8 mouse cellular contexts compared by ENCODE assay signal in the genomic region with DNA sequence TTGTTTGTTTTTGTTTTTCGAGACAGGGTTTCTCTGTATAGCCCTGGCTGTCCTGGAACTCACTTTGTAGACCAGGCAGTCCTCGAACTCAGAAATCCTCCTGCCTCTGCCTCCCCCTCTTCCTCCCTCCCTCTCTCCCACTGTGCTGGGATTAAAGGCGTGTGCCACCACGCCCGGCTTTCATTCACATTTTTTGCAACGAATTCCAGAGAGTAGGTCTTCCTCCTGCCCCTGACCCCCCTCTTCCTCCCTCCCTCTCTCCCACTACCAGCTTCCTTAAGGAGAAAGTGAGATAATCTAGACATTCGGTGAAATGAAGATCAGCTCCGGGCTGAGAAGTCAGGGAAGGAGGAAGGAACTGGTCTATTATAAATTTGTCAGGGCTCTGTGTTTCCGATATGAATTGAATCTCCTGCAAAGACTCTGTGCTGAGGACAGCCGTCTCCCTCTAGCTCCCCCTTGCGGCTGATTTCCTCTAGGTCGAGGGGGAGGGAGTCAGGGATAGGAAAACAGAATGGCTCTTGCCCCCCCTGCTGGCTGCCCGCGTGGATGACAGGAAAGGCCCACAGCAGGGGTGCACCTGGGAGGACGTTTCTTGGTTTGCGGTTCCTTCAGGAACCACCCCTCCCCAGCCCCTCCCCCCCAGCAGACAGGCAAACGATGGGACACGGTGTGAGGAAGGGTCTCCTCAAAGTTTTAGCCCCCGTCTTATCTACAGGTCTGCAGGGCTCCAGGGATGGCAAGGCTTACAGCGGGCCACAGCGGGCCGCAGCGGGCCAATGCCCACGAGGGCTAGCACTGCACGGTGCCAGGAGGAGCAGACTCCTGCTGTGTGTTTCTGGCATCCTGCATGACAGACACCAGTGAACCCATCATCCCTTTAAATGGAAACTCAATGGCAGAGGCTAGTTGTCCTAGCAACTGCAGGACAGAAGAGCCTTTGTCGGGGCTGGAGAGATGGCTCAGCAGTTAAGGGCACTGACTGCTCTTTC. TPM values are rescaled to one million over a fixed set of nuclear protein-coding genes. Genes with fewer than 3 reads are reported as not detected.
DNase-seq lines count a peak whose midpoint lies in the region; ATAC-seq and TF ChIP-seq lines count a peak whose summit lies in the region.

No protein-coding gene starts in this region.

- no peaks in the 10 kb centered on the region for H3K4me1 ChIP-seq in G1E (ENCODE audit: insufficient read depth, low read depth, low read length)
- peaks cover 3% of the 10 kb centered on the region; the same call in 1 of the 2 replicates for H3K4me1 ChIP-seq in forebrain, embryonic 16.5 days (replicated peaks; ENCODE audit: control insufficient read depth, insufficient read depth, low read length)
- peaks cover 7% of the 10 kb centered on the region; the same call in 1 of the 2 replicates for H3K4me1 ChIP-seq in neural tube, embryonic 15.5 days

- peak overlapping the region; percentile 34; the same call in 1 of the 2 replicates for H3K4me2 ChIP-seq in forebrain, embryonic 16.5 days (ENCODE audit: low read length)
- H3K4me2 ChIP-seq in neural tube, embryonic 15.5 days: peak overlapping the region; percentile 44

- no peak overlapping the region for H3K27ac ChIP-seq in forebrain, embryonic 16.5 days (ENCODE audit: low read length)
- no peak overlapping the region for H3K27ac ChIP-seq in neural tube, embryonic 15.5 days (replicated peaks)

- peak; percentile 95 for ATAC-seq in G1E (ENCODE audit: extremely low read depth, insufficient number of reproducible peaks, low FRiP score, poor library complexity, severe bottlenecking)
- ATAC-seq in forebrain, embryonic 16.5 days: peak; percentile 93
- peak; percentile 87 for ATAC-seq in neural tube, embryonic 15.5 days (ENCODE audit: low FRiP score)

- H3K36me3 ChIP-seq in G1E (replicated peaks): no peaks in the 10 kb centered on the region
- no peaks in the 10 kb centered on the region for H3K36me3 ChIP-seq in forebrain, embryonic 16.5 days (ENCODE audit: control insufficient read depth, insufficient read depth)
- no peaks in the 10 kb centered on the region for H3K36me3 ChIP-seq in neural tube, embryonic 15.5 days

- 20% methylated on average over 26 of the region's 26 CpGs for WGBS in forebrain, embryonic 16.5 days
- 20% methylated on average over 26 of the region's 26 CpGs for WGBS in neural tube, embryonic 15.5 days

- intact Hi-C loops in heart, postnatal 36 days (cut with DNase I): loop anchor here (1.0 to 5.0 kb wide), 3 partner anchors 33 to 162 kb away; no protein-coding TSS in a partner anchor

- H3K27me3 ChIP-seq in G1E (ENCODE audit: insufficient read depth, low read length): no peaks in the 10 kb centered on the region
- H3K27me3 ChIP-seq in forebrain, embryonic 16.5 days (replicated peaks; ENCODE audit: control insufficient read depth, insufficient read depth, low read length): no peaks in the 10 kb centered on the region
- H3K27me3 ChIP-seq in neural tube, embryonic 15.5 days (replicated peaks): no peaks in the 10 kb centered on the region

- H3K4me3 ChIP-seq in G1E (ENCODE audit: low read depth, low read length): no peak overlapping the region
- no peak overlapping the region for H3K4me3 ChIP-seq in forebrain, embryonic 16.5 days (replicated peaks; ENCODE audit: low read length)
- 0 out of 2 replicates have a peak overlapping the region, but pooled peaks have one; percentile 9 for H3K4me3 ChIP-seq in neural tube, embryonic 15.5 days (replicated peaks)

- DNase-seq in G1E (ENCODE audit: low spot score): peak; percentile 73
- DNase-seq in cerebellum, adult 11-12 months: peak; percentile 91
- DNase-seq in heart, postnatal 36 days: peak; percentile 97 to 98
- peak; percentile 94 to 98 for DNase-seq in layer of hippocampus, adult 18-20 months (ENCODE audit: low spot score in 2 of 2)
- peak; percentile 92 to 95 for DNase-seq in lung, adult 18-20 months
- DNase-seq in testis, postnatal 10 days (ENCODE audit: low spot score): peak; percentile 100

- H3K9me3 ChIP-seq in G1E (replicated peaks): peaks cover 10% of the 10 kb centered on the region
- no peaks in the 10 kb centered on the region for H3K9me3 ChIP-seq in forebrain, embryonic 16.5 days (ENCODE audit: control insufficient read depth, low read length)
- no peaks in the 10 kb centered on the region for H3K9me3 ChIP-seq in neural tube, embryonic 15.5 days (replicated peaks)

- peak; percentile 76 for TF ChIP-seq CTCF in G1E (IDR thresholded peaks at IDR 0.05; ENCODE audit: low read depth, low read length)

- 0 out of 2 replicates have a peak overlapping the region, but pooled peaks have one; percentile 13 for H3K9ac ChIP-seq in forebrain, embryonic 16.5 days (replicated peaks; ENCODE audit: low read depth, low read length)
- H3K9ac ChIP-seq in neural tube, embryonic 15.5 days (replicated peaks): no peak overlapping the region; the same call in 1 of the 2 replicates

RNA-seq across cellular contexts. Expression of gene Fkbp4, which starts 41.3 kb away (rescaled TPM):
- 127 and 144 TPM in 2 replicates for total RNA-seq in G1E (2014; fragmentation: Nextera tagmentation)
- total RNA-seq in G1E (2017): 240 and 265 TPM in 2 replicates
- polyA plus RNA-seq in G1E (2012): 341 and 369 TPM in 2 replicates
- 428 TPM in 2 replicates for polyA plus RNA-seq in forebrain, embryonic 16.5 days (2015; fragmentation: Nextera tagmentation; extraction: Ambion mirVana)
- total RNA-seq in heart, postnatal 36 days (2021): 100 to 1,000 TPM; 320 to 392 TPM
- 100 to 1,000 TPM; 123 to 132 TPM for total RNA-seq in layer of hippocampus, adult 18-20 months (2021)
- polyA plus RNA-seq in neural tube, embryonic 15.5 days (2015; fragmentation: Nextera tagmentation; extraction: Ambion mirVana): 319 and 377 TPM in 2 replicates

RNA-seq across cellular contexts. Expression of gene Pzp, which starts 46.8 kb away (rescaled TPM):
- not detected in 2 replicates for total RNA-seq in G1E (2014; fragmentation: Nextera tagmentation)
- total RNA-seq in G1E (2017): 0.05 TPM in 1 of 2 replicates, not detected in the other
- not detected in 2 replicates for polyA plus RNA-seq in G1E (2012)
- not detected in 2 replicates for polyA plus RNA-seq in forebrain, embryonic 16.5 days (2015; fragmentation: Nextera tagmentation; extraction: Ambion mirVana)
- 1 to 10 TPM; 1.2 to 2.2 TPM for total RNA-seq in heart, postnatal 36 days (2021)
- not detected for total RNA-seq in layer of hippocampus, adult 18-20 months (2021)
- polyA plus RNA-seq in neural tube, embryonic 15.5 days (2015; fragmentation: Nextera tagmentation; extraction: Ambion mirVana): 0.09 and 0.47 TPM in 2 replicates

RNA-seq across cellular contexts. Expression of gene Itfg2, which starts 55.0 kb away (rescaled TPM):
- total RNA-seq in G1E (2014; fragmentation: Nextera tagmentation): 27.2 and 71.2 TPM in 2 replicates
- total RNA-seq in G1E (2017): 12.3 and 16.2 TPM in 2 replicates
- polyA plus RNA-seq in G1E (2012): 22.4 and 28.6 TPM in 2 replicates
- 37.7 and 43.0 TPM in 2 replicates for polyA plus RNA-seq in forebrain, embryonic 16.5 days (2015; fragmentation: Nextera tagmentation; extraction: Ambion mirVana)
- total RNA-seq in heart, postnatal 36 days (2021): 10 to 100 TPM; 16.7 to 17.9 TPM
- 10 to 100 TPM; 21.1 to 26.3 TPM for total RNA-seq in layer of hippocampus, adult 18-20 months (2021)
- 44.0 and 46.5 TPM in 2 replicates for polyA plus RNA-seq in neural tube, embryonic 15.5 days (2015; fragmentation: Nextera tagmentation; extraction: Ambion mirVana)
